Mouse (Mus musculus) myocyte (in vitro differentiated cells): ENCODE measurements around the gene Nsmce1.
A peak's percentile ranks its signal among the peaks of the same experiment; 100 is the strongest.

Experiments
- CEBPB ChIP-seq: IDR thresholded peaks from 2 replicates; pipeline ENCODE4 v1.6.1; 2011; ENCODE audit warnings: mild to moderate bottlenecking, moderate library complexity; ENCODE audit not compliant: poor library complexity, insufficient read depth, severe bottlenecking
- E2F4 ChIP-seq: IDR thresholded peaks from one replicate; pipeline ENCODE4 v1.6.1; 2011; ENCODE audit warnings: mild to moderate bottlenecking, control low read depth, moderate library complexity; ENCODE audit not compliant: insufficient read depth
- MAX ChIP-seq: IDR thresholded peaks from one replicate; pipeline ENCODE4 v1.6.1; 2011; ENCODE audit warnings: low read depth, mild to moderate bottlenecking, control low read depth
- MYOD1 ChIP-seq, 3 experiments: IDR thresholded peaks; one replicate each; pipeline ENCODE4 v1.6.1; 2011; ENCODE audit warnings: control low read depth in 2 of 3, low read depth in 2 of 3, mild to moderate bottlenecking in 2 of 3, moderate library complexity in 1 of 3; ENCODE audit not compliant: insufficient read length in 2 of 3, control insufficient read depth in 1 of 3
- MYOG ChIP-seq, 3 experiments: IDR thresholded peaks; one replicate each; pipeline ENCODE4 v1.6.1; 2011; ENCODE audit warnings: control low read depth in 2 of 3, low read depth in 2 of 3, mild to moderate bottlenecking in 2 of 3; ENCODE audit not compliant: insufficient read length in 2 of 3, control insufficient read depth in 1 of 3, insufficient read depth in 1 of 3
- POLR2A ChIP-seq: IDR thresholded peaks from one replicate; pipeline ENCODE4 v1.6.1; 2011; ENCODE audit warnings: low read depth, mild to moderate bottlenecking, control low read depth, moderate library complexity; ENCODE audit not compliant: insufficient read length
- POLR2AphosphoS2 ChIP-seq: IDR thresholded peaks from one replicate; pipeline ENCODE4 v1.6.1; 2011; ENCODE audit warnings: low read depth, control low read depth; ENCODE audit not compliant: insufficient read length
- REST ChIP-seq: IDR thresholded peaks from one replicate; pipeline ENCODE4 v1.6.1; 2011; ENCODE audit warnings: mild to moderate bottlenecking, control low read depth, moderate library complexity; ENCODE audit not compliant: insufficient read depth, insufficient read length
- TCF12 ChIP-seq: IDR thresholded peaks from one replicate; pipeline ENCODE4 v1.6.1; 2011; ENCODE audit warnings: mild to moderate bottlenecking, control low read depth; ENCODE audit not compliant: poor library complexity, insufficient read depth, severe bottlenecking
- TCF3 ChIP-seq: IDR thresholded peaks from one replicate; pipeline ENCODE4 v1.6.1; 2011; ENCODE audit warnings: low read depth, control low read depth; ENCODE audit not compliant: insufficient read length
- USF1 ChIP-seq: IDR thresholded peaks from one replicate; pipeline ENCODE4 v1.6.1; 2011; ENCODE audit warnings: low read depth, mild to moderate bottlenecking, control low read depth, moderate library complexity

- TF ChIP-seq POLR2A: peak; percentile 91
- TF ChIP-seq MAX: no peak
- TF ChIP-seq TCF3: no peak
- TF ChIP-seq USF1: no peak
- TF ChIP-seq MYOG (IDR thresholded peaks at IDR 0.05; ENCODE audit: control insufficient read depth in 1 of 3, insufficient read depth in 1 of 3, insufficient read length in 2 of 3, low read depth in 2 of 3): peak in 1 of 3 experiments; percentile 28
- TF ChIP-seq MYOD1 (IDR thresholded peaks at IDR 0.05; ENCODE audit: control insufficient read depth in 1 of 3, insufficient read length in 2 of 3, low read depth in 2 of 3): peak in 1 of 3 experiments; percentile 13
- no peak for TF ChIP-seq E2F4
- no peak for TF ChIP-seq TCF12
- no peak for TF ChIP-seq CEBPB
- no peak for TF ChIP-seq REST
- peak; percentile 84 for TF ChIP-seq POLR2AphosphoS2
Measured at GRCm38 (mm10) chr7:125444464-125445401, 46.7 kb downstream of the Nsmce1 start, which contains the start of gene Kdm8.
